ENCODE assay signal across 16 mouse cellular contexts in the genomic region with DNA sequence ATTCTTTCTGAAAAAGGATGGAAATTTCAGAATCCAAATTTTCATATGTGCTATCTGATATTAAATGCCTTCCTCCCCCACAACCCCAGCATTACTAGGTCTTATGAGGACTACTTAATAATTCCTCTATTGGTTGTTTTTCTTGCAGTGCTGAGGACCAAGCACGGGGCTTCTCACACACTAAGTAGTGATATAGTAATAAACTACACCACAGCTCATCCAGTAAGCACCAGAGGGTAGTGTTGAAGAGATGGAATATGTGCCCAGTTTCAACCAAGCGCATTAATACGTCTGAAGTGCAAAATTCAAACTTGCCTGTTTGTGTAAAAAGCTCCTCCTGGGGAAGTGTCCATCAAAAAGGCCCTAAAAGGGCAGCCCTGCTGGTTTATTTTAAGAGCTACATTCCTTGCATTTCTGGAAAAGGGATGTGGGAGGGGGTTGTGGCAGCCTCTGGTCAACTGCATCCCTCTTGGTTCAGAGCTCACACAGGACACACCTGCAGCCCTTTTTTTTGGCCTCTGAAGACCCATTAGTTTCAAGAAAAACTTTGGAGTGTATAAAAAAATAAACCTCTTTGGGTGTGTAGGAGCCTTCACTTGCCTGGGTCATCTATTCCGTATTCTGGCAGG.
A peak's percentile ranks its signal among the peaks of the same experiment; 100 is the strongest.
DNase-seq lines count a peak whose midpoint lies in the region; ATAC-seq and TF ChIP-seq lines count a peak whose summit lies in the region.
"Had no signal": no experiment of that assay in that cellular context is flagged by ENCODE, and none has a peak within 500 bp of the region (broad histone marks: within the 10 kb centered on the region; RNA-seq: fewer than 3 reads in every experiment).

No protein-coding gene starts in this region.

- no peaks in the 10 kb centered on the region for H3K79me2 ChIP-seq in heart, adult 2 months (replicated peaks; ENCODE audit: control insufficient read depth, insufficient read depth, low read length)

- H3K27ac ChIP-seq in heart, embryonic 12.5 days (ENCODE audit: poor library complexity, severe bottlenecking) = peak overlapping the region; percentile 71
- H3K27ac ChIP-seq in heart, adult 2 months = no peak overlapping the region
- no peak overlapping the region for H3K27ac ChIP-seq in kidney, postnatal 0 days
- peak overlapping the region; percentile 48; the same call in 1 of the 2 replicates for H3K27ac ChIP-seq in embryonic facial prominence, embryonic 10.5 days (replicated peaks)
- H3K27ac ChIP-seq in neural tube, embryonic 13.5 days (replicated peaks) = 0 out of 2 replicates have a peak overlapping the region, but pooled peaks have one; percentile 68
- H3K27ac ChIP-seq: liver, embryonic 13.5 days had no signal

- no peak for ATAC-seq in heart, embryonic 12.5 days (ENCODE audit: insufficient number of reproducible peaks, low FRiP score)
- no peak for ATAC-seq in kidney, postnatal 0 days (replicated peaks; ENCODE audit: low FRiP score, low read depth)
- no peak for ATAC-seq in neural tube, embryonic 13.5 days (ENCODE audit: low read depth)
- ATAC-seq: inflammation-experienced regulatory T-cells, adult 6 months had no signal

- H3K4me3 ChIP-seq in heart, embryonic 12.5 days = no peak overlapping the region
- no peak overlapping the region for H3K4me3 ChIP-seq in heart, adult 2 months
- no peak overlapping the region for H3K4me3 ChIP-seq in kidney, postnatal 0 days (replicated peaks; ENCODE audit: low read depth, low read length)
- H3K4me3 ChIP-seq in embryonic facial prominence, embryonic 10.5 days = no peak overlapping the region
- H3K4me3 ChIP-seq in neural tube, embryonic 13.5 days = no peak overlapping the region
- H3K4me3 ChIP-seq: forebrain, embryonic 13.5 days; liver, embryonic 13.5 days had no signal

- TF ChIP-seq POLR2A in heart, adult 2 months (IDR thresholded peaks at IDR 0.05; ENCODE audit: insufficient read depth, low read depth, low read length) = no peak

- H3K9me3 ChIP-seq in heart, embryonic 12.5 days (replicated peaks) = no peaks in the 10 kb centered on the region
- H3K9me3 ChIP-seq in kidney, postnatal 0 days (replicated peaks; ENCODE audit: low read length) = no peaks in the 10 kb centered on the region
- H3K9me3 ChIP-seq in embryonic facial prominence, embryonic 10.5 days = no peaks in the 10 kb centered on the region
- no peaks in the 10 kb centered on the region for H3K9me3 ChIP-seq in neural tube, embryonic 13.5 days
- H3K9me3 ChIP-seq: forebrain, embryonic 13.5 days; G1E; liver, embryonic 13.5 days had no signal

- H3K4me2 ChIP-seq in heart, embryonic 12.5 days = no peak overlapping the region
- no peak overlapping the region for H3K4me2 ChIP-seq in kidney, postnatal 0 days (ENCODE audit: low read length)
- no peak overlapping the region for H3K4me2 ChIP-seq in neural tube, embryonic 13.5 days
- H3K4me2 ChIP-seq: forebrain, embryonic 13.5 days; liver, embryonic 13.5 days had no signal

- TF ChIP-seq CTCF in heart, adult 2 months (IDR thresholded peaks at IDR 0.05) = no peak
- TF ChIP-seq CTCF in kidney, postnatal 0 days (IDR thresholded peaks at IDR 0.05; ENCODE audit: low read depth) = no peak

- intact Hi-C loops in heart, adult 2 months (cut with DNase I) = no loop called here
- intact Hi-C loops in left cerebral cortex, postnatal 25 days (cut with DNase I) = no loop called here

- TF ChIP-seq EP300 in heart, adult 2 months (IDR thresholded peaks at IDR 0.05; ENCODE audit: insufficient read depth, low read depth, low read length) = no peak

- H3K9ac ChIP-seq in heart, embryonic 12.5 days = no peak overlapping the region
- no peak overlapping the region for H3K9ac ChIP-seq in heart, adult 2 months (ENCODE audit: low read depth, low read length)
- H3K9ac ChIP-seq in kidney, postnatal 0 days (ENCODE audit: low read depth, low read length) = no peak overlapping the region
- no peak overlapping the region for H3K9ac ChIP-seq in neural tube, embryonic 13.5 days
- H3K9ac ChIP-seq: forebrain, embryonic 13.5 days; liver, embryonic 13.5 days had no signal

- H3K36me3 ChIP-seq in heart, embryonic 12.5 days = no peaks in the 10 kb centered on the region
- H3K36me3 ChIP-seq in heart, adult 2 months (ENCODE audit: control insufficient read depth, insufficient read depth, low read length) = no peaks in the 10 kb centered on the region; the same call in 1 of the 2 replicates
- H3K36me3 ChIP-seq in kidney, postnatal 0 days (ENCODE audit: insufficient read depth, low read length) = no peaks in the 10 kb centered on the region
- no peaks in the 10 kb centered on the region for H3K36me3 ChIP-seq in embryonic facial prominence, embryonic 10.5 days (replicated peaks)
- H3K36me3 ChIP-seq in neural tube, embryonic 13.5 days = no peaks in the 10 kb centered on the region
- H3K36me3 ChIP-seq: G1E; liver, embryonic 13.5 days had no signal

- 54% methylated on average over 4 of the region's 4 CpGs for WGBS in heart, embryonic 12.5 days
- WGBS in heart, adult 2 months = 57% methylated on average over 4 of the region's 4 CpGs
- WGBS in kidney, postnatal 0 days = 43% methylated on average over 4 of the region's 4 CpGs
- 59% methylated on average over 4 of the region's 4 CpGs for WGBS in embryonic facial prominence, embryonic 10.5 days
- WGBS in neural tube, embryonic 13.5 days = 43% methylated on average over 4 of the region's 4 CpGs

- H3K4me1 ChIP-seq in heart, embryonic 12.5 days (replicated peaks) = peaks cover 14% of the 10 kb centered on the region
- no peaks in the 10 kb centered on the region for H3K4me1 ChIP-seq in heart, adult 2 months (ENCODE audit: control insufficient read depth, insufficient read depth, low read length)
- no peaks in the 10 kb centered on the region for H3K4me1 ChIP-seq in kidney, postnatal 0 days (replicated peaks; ENCODE audit: insufficient read depth, low read length)
- H3K4me1 ChIP-seq in embryonic facial prominence, embryonic 10.5 days = peaks cover 17% of the 10 kb centered on the region
- peaks cover 26% of the 10 kb centered on the region for H3K4me1 ChIP-seq in neural tube, embryonic 13.5 days (replicated peaks)
- H3K4me1 ChIP-seq: liver, embryonic 13.5 days had no signal

- DNase-seq in heart, adult 2 months = no peak
- DNase-seq in kidney, postnatal 0 days (ENCODE audit: low spot score) = peak; percentile 44
- DNase-seq in kidney, adult 9 months = no peak
- peak; percentile 37 for DNase-seq in embryonic facial prominence, embryonic 10.5 days (ENCODE audit: low spot score)
- no peak for DNase-seq in left cerebral cortex, postnatal 25 days (ENCODE audit: low spot score in 2 of 2)
- DNase-seq in gastrocnemius, adult 18-20 months (ENCODE audit: low spot score) = no peak
- DNase-seq: adrenal gland, postnatal 36 days; gastrocnemius, postnatal 36 days; liver, embryonic 13.5 days; lung, postnatal 10 days; thymus, postnatal 14 days had no signal

- no peaks in the 10 kb centered on the region for H3K27me3 ChIP-seq in heart, embryonic 12.5 days (replicated peaks)
- H3K27me3 ChIP-seq in heart, adult 2 months (ENCODE audit: control insufficient read depth, insufficient read depth, low read length) = no peaks in the 10 kb centered on the region
- no peaks in the 10 kb centered on the region for H3K27me3 ChIP-seq in kidney, postnatal 0 days (ENCODE audit: insufficient read depth, low read length)
- H3K27me3 ChIP-seq in embryonic facial prominence, embryonic 10.5 days (replicated peaks; ENCODE audit: low read depth, poor library complexity, severe bottlenecking) = no peaks in the 10 kb centered on the region
- no peaks in the 10 kb centered on the region for H3K27me3 ChIP-seq in neural tube, embryonic 13.5 days
- H3K27me3 ChIP-seq: forebrain, embryonic 13.5 days; liver, embryonic 13.5 days had no signal

Comparison
In these comparisons a context has a peak if more than half of its experiments do, and no peak if none do; other contexts are left out.
1. H3K27ac ChIP-seq: peak in heart, embryonic 12.5 days (single experiment), embryonic facial prominence, embryonic 10.5 days (single experiment) and neural tube, embryonic 13.5 days (single experiment); none in heart, adult 2 months (single experiment) and kidney, postnatal 0 days (single experiment).
2. DNase-seq: peak in kidney, postnatal 0 days (single experiment) and embryonic facial prominence, embryonic 10.5 days (single experiment); none in heart, adult 2 months (0 of 2), kidney, adult 9 months (single experiment), left cerebral cortex, postnatal 25 days (0 of 2) and gastrocnemius, adult 18-20 months (single experiment).